8 mouse cellular contexts compared by ENCODE assay signal in the genomic region with DNA sequence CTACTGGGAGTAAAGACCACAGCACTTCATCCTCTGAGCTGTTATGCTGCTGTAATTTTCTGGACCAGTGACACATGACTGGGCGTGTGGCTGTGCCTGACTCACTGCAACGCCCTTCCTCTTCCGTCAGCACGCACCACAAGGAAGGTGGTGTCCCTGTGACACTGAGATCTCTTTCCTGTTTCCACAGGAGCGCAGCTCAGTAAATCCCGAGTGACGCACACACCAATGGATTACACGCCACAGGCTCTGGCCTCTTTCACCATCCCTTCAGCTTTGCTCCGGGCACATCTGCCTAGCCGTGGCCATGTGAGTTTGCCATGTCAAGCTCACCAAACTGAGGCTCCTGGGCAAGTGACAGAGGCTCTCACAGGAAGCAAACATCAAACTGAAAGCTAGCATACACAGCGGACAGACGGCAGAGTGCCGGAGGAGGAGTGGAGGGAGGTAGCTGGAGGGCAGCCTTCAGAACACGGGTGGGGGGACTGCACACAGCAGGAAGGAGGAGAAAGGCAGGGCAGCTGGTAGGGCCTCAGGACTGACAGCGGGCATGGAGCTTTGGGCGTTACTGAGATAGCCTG. TPM values are rescaled to one million over a fixed set of nuclear protein-coding genes. Genes with fewer than 3 reads are reported as not detected.
DNase-seq lines count a peak whose midpoint lies in the region; ATAC-seq and TF ChIP-seq lines count a peak whose summit lies in the region.

No protein-coding gene starts in this region.

- no peak for TF ChIP-seq CTCF in hindbrain, postnatal 0 days (IDR thresholded peaks at IDR 0.05; ENCODE audit: low read depth)

- 0 out of 2 replicates have a peak overlapping the region, but pooled peaks have one; percentile 3 for H3K4me3 ChIP-seq in limb, embryonic 15.5 days
- H3K4me3 ChIP-seq in limb, embryonic 10.5 days = no peak overlapping the region
- H3K4me3 ChIP-seq in hindbrain, postnatal 0 days (ENCODE audit: low read length) = no peak overlapping the region

- no peak overlapping the region for H3K9ac ChIP-seq in limb, embryonic 15.5 days
- no peak overlapping the region for H3K9ac ChIP-seq in hindbrain, postnatal 0 days (replicated peaks; ENCODE audit: low read length)

- H3K4me1 ChIP-seq in limb, embryonic 15.5 days = peaks cover 14% of the 10 kb centered on the region
- H3K4me1 ChIP-seq in limb, embryonic 10.5 days = peaks cover 14% of the 10 kb centered on the region; the same call in 1 of the 2 replicates
- H3K4me1 ChIP-seq in hindbrain, postnatal 0 days (ENCODE audit: insufficient read depth, low read length) = peaks cover 7% of the 10 kb centered on the region; the same call in 1 of the 2 replicates

- peak overlapping the region; percentile 61; the same call in 1 of the 2 replicates for H3K27ac ChIP-seq in limb, embryonic 15.5 days
- no peak overlapping the region for H3K27ac ChIP-seq in limb, embryonic 10.5 days
- no peak overlapping the region for H3K27ac ChIP-seq in hindbrain, postnatal 0 days

- no peaks in the 10 kb centered on the region for H3K36me3 ChIP-seq in limb, embryonic 15.5 days
- H3K36me3 ChIP-seq in limb, embryonic 10.5 days = no peaks in the 10 kb centered on the region
- H3K36me3 ChIP-seq in hindbrain, postnatal 0 days (ENCODE audit: insufficient read depth, low read length) = no peaks in the 10 kb centered on the region

- intact Hi-C loops in left cerebral cortex, postnatal 25 days (cut with DNase I) = no loop called here

- DNase-seq in limb, embryonic 10.5 days (ENCODE audit: low spot score) = no peak
- DNase-seq in heart, adult 9 months (ENCODE audit: low spot score in 2 of 2) = peak; percentile 82 to 92
- DNase-seq in kidney, postnatal 10 days = peak; percentile 67
- DNase-seq in ovary, postnatal 10 days (ENCODE audit: low spot score) = no peak
- DNase-seq in left cerebral cortex, postnatal 25 days (ENCODE audit: low spot score in 2 of 2) = no peak
- no peak for DNase-seq in hindbrain, postnatal 0 days (ENCODE audit: low spot score)

- H3K9me3 ChIP-seq in limb, embryonic 15.5 days = no peaks in the 10 kb centered on the region
- H3K9me3 ChIP-seq in limb, embryonic 10.5 days (replicated peaks) = no peaks in the 10 kb centered on the region
- no peaks in the 10 kb centered on the region for H3K9me3 ChIP-seq in hindbrain, postnatal 0 days (ENCODE audit: low read length)

- H3K4me2 ChIP-seq in limb, embryonic 15.5 days = no peak overlapping the region
- H3K4me2 ChIP-seq in hindbrain, postnatal 0 days (ENCODE audit: low read depth, low read length) = no peak overlapping the region

- no peak for ATAC-seq in limb, embryonic 15.5 days (ENCODE audit: insufficient number of reproducible peaks, low FRiP score, low TSS enrichment, low read depth)
- peak; percentile 80 for ATAC-seq in monocyte, adult 5-6 weeks (replicated peaks; ENCODE audit: insufficient number of reproducible peaks, low FRiP score, low TSS enrichment, poor library complexity, severe bottlenecking)
- ATAC-seq in hindbrain, postnatal 0 days = no peak

- no peaks in the 10 kb centered on the region for H3K27me3 ChIP-seq in limb, embryonic 15.5 days
- H3K27me3 ChIP-seq in limb, embryonic 10.5 days (ENCODE audit: low read depth, poor library complexity, severe bottlenecking) = no peaks in the 10 kb centered on the region
- no peaks in the 10 kb centered on the region for H3K27me3 ChIP-seq in hindbrain, postnatal 0 days (ENCODE audit: insufficient read depth, low read length)

- WGBS in limb, embryonic 15.5 days = 63% methylated on average over 16 of the region's 16 CpGs
- WGBS in limb, embryonic 10.5 days = 86% methylated on average over 16 of the region's 16 CpGs
- 71% methylated on average over 16 of the region's 16 CpGs for WGBS in hindbrain, postnatal 0 days

RNA-seq across cellular contexts. Expression of a gene that starts 15.4 kb away (rescaled TPM):
- polyA plus RNA-seq in limb, embryonic 15.5 days (2015; fragmentation: Nextera tagmentation; extraction: Ambion mirVana) = 0.12 and 0.15 TPM in 2 replicates
- 0.23 and 0.24 TPM in 2 replicates for polyA plus RNA-seq in limb, embryonic 10.5 days (2016; fragmentation: Nextera tagmentation; extraction: Ambion mirVana)
- total RNA-seq in monocyte, adult 5-6 weeks (2017) = 0.19 to 2.2 TPM in 2 of 3 replicates, not detected in the other
- under 1 TPM; 0.05 to 0.14 TPM for total RNA-seq in left cerebral cortex, postnatal 25 days (2021)
- 0.07 TPM in 1 of 2 replicates, not detected in the other for total RNA-seq in hindbrain, postnatal 0 days (2014; rRNA removed)
- polyA plus RNA-seq in hindbrain, postnatal 0 days (2015; fragmentation: Nextera tagmentation; extraction: Ambion mirVana) = 0.13 and 0.16 TPM in 2 replicates

Comparison
In these comparisons a context has a peak if more than half of its experiments do, and no peak if none do; other contexts are left out.
1. DNase-seq: peak in heart, adult 9 months (2 of 2) and kidney, postnatal 10 days (single experiment); none in limb, embryonic 10.5 days (single experiment), ovary, postnatal 10 days (single experiment), left cerebral cortex, postnatal 25 days (0 of 2) and hindbrain, postnatal 0 days (single experiment).